Mouse (Mus musculus): ENCODE data around the gene Grwd1. TPM values are rescaled to one million over a fixed set of nuclear protein-coding genes. Genes with fewer than 3 reads are reported as not detected.
A peak's percentile ranks its signal among the peaks of the same experiment; 100 is the strongest.
"Not testable (repeated sequence)": the region's sequence is repeated elsewhere in the genome, so short reads cannot be mapped to it uniquely, and the experiment has no call there.

Grwd1 gene
- 38.4 and 45.8 TPM in 2 replicates for polyA plus RNA-seq (2015; fragmentation: Nextera tagmentation; extraction: Ambion mirVana)

GRCm38 (mm10) chr7:45830427-45831127 is at the start of gene Grwd1:
Gene Grwd1 (minus strand): TSS chr7:45830944.
- H3K27me3 ChIP-seq (ENCODE audit: control insufficient read depth, insufficient read depth, low read depth, low read length) = peaks cover 40% of the 10 kb centered on the region
- peaks cover 20% of the 10 kb centered on the region for H3K4me1 ChIP-seq (ENCODE audit: control insufficient read depth, insufficient read depth, low read length)

GRCm38 (mm10) chr7:45880531-45880930 is 49.8 kb upstream of the Grwd1 start:
- H3K36me3 ChIP-seq (ENCODE audit: control insufficient read depth, insufficient read depth, low read length) = peaks cover 56% of the 10 kb centered on the region
- H3K27ac ChIP-seq (ENCODE audit: low read length) = no peak overlapping the region
- no peaks in the 10 kb centered on the region for H3K9me3 ChIP-seq (replicated peaks; ENCODE audit: control insufficient read depth, low read length, poor library complexity, severe bottlenecking)
- H3K9ac ChIP-seq (ENCODE audit: low read depth, low read length) = no peak overlapping the region
- H3K4me3 ChIP-seq (ENCODE audit: low read depth, low read length) = no peak overlapping the region
- no peaks in the 10 kb centered on the region for H3K4me1 ChIP-seq (ENCODE audit: control insufficient read depth, insufficient read depth, low read length)
- H3K4me2 ChIP-seq (ENCODE audit: low read length) = no peak overlapping the region
- ATAC-seq = no peak
- no peaks in the 10 kb centered on the region for H3K27me3 ChIP-seq (ENCODE audit: control insufficient read depth, insufficient read depth, low read depth, low read length)
- WGBS = 100% methylated on average over 4 of the region's 4 CpGs

More at GRCm38 (mm10) chr7:45830427-45831127, at the start of gene Grwd1:
- Histone ChIP-seq H3K9ac (ENCODE audit: low read depth, low read length) (peak within 1 kb of the TSS; percentile 68), H3K9me3 (replicated peaks; ENCODE audit: control insufficient read depth, low read length, poor library complexity, severe bottlenecking) (no peaks in the 10 kb centered on the region), H3K4me3 (ENCODE audit: low read depth, low read length) (peak within 1 kb of the TSS; percentile 93), H3K36me3 (ENCODE audit: control insufficient read depth, insufficient read depth, low read length) (peaks cover 15% of the 10 kb centered on the region), H3K4me2 (ENCODE audit: low read length) (peak within 1 kb of the TSS; percentile 93), H3K27ac (ENCODE audit: low read length) (peak within 1 kb of the TSS; percentile 77)
- WGBS = under 1% methylated on average over 35 of the region's 35 CpGs
- peak; percentile 95 for ATAC-seq

DNA sequence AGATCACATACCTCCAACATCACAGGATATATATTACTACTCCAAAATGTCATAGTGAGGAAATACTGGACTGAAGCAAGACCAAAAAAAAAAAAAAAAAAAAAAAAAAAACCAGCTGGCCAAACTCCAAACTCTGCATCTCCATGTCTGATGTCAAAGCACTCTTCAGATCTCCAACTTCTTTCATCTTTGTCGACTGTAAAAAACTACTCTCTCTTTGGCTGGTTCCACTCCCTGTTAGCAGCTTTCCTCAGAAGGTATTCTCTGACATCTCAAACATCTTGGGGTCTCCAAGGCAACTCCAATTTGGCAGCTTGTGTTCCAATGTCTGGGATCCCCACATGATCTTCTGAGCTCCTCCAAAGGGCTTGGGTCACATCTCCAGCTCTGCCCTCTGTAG is 47.5 kb upstream of the Grwd1 start, which contains the start of gene Grin2d:
TSS of gene Grin2d (minus strand) at position 101 of the 400 bp plus-strand sequence.
- H3K4me2 ChIP-seq (ENCODE audit: low read length); ATAC-seq: not testable (repeated sequence)

DNA sequence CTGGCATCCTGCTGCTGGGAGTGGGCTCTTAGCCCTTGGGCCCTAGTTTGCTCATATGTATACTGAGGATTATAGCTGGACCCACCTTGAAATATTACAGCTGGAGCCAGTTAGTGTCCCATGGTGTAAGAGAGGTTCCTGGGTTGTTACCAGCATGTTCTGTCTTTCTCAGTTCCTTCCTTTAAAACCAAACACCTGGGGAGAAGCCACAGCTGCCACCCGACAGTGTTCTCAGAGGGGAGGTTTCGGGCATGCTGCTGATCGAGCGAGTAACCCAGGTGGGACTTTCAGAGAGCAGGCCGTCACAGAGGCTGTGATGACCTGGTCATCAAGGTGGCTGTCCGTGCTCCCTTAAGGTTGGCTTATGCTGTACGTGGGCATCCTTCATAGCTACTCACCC is 46.2 kb upstream of the Grwd1 start:
- no peaks in the 10 kb centered on the region for H3K27me3 ChIP-seq (ENCODE audit: control insufficient read depth, insufficient read depth, low read depth, low read length)
- peaks cover 17% of the 10 kb centered on the region for H3K4me1 ChIP-seq (ENCODE audit: control insufficient read depth, insufficient read depth, low read length)
- ATAC-seq = no peak
- H3K9ac ChIP-seq (ENCODE audit: low read depth, low read length) = no peak overlapping the region
- H3K4me3 ChIP-seq (ENCODE audit: low read depth, low read length) = no peak overlapping the region
- no peaks in the 10 kb centered on the region for H3K9me3 ChIP-seq (replicated peaks; ENCODE audit: control insufficient read depth, low read length, poor library complexity, severe bottlenecking)
- H3K36me3 ChIP-seq (ENCODE audit: control insufficient read depth, insufficient read depth, low read length) = peaks cover 33% of the 10 kb centered on the region
- WGBS = 96% methylated on average over 7 of the region's 7 CpGs
- H3K27ac ChIP-seq (ENCODE audit: low read length) = no peak overlapping the region
- no peak overlapping the region for H3K4me2 ChIP-seq (ENCODE audit: low read length)

More for the DNA sequence above, 47.5 kb upstream of the Grwd1 start, which contains the start of gene Grin2d:
- not testable (repeated sequence) for H3K27ac ChIP-seq (ENCODE audit: low read length); H3K27me3 ChIP-seq (ENCODE audit: control insufficient read depth, insufficient read depth, low read depth, low read length); H3K9ac ChIP-seq (ENCODE audit: low read depth, low read length); H3K9me3 ChIP-seq (replicated peaks; ENCODE audit: control insufficient read depth, low read length, poor library complexity, severe bottlenecking); H3K4me3 ChIP-seq (ENCODE audit: low read depth, low read length)
- Histone ChIP-seq H3K36me3 (ENCODE audit: control insufficient read depth, insufficient read depth, low read length) (peaks cover 46% of the 10 kb centered on the region), H3K4me1 (ENCODE audit: control insufficient read depth, insufficient read depth, low read length) (peaks cover 17% of the 10 kb centered on the region)
- 78% methylated on average over 1 of the region's 1 CpGs for WGBS

DNA sequence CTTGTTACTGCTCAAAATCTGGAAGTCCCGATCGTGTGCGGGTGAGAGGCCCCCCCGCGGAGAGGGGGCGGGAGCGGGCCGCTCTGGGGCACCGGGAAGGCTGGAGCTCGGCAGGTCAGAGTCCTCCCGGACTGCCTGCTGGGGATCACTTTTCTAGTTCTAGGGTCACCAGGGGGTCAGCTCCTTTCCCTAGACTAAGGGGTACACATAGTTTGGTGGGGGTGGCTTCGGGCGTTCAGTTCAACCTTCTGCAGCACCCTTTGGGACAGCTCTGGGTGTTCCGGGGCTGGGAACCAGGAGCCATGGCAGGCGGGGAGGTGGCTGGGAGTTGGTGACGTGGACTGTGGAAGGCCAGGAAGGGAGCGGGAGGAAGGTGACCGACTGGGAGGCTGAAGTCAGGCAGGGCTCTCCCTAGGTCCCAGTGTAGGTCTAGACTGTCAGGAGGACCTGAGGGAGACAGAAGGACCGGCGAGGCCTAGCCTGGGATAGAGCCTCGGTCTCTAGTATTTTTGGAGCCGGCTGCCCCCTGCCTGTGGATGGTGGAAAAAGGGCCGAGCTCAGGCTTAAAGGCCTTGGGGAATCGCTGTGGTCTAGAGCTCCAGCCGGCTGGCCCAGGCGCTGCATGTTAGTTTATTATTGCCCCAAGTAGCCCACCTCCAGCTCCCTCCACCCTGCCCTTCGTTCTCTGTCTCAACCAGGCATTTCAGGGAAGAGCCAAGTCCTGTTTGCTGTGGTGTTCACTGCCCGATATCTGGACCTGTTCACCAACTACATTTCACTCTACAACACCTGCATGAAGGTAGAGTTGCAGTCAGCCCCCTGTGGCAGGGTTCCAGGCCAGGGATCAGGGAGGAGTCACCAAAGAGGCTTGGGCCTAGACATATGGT is 42.6 kb upstream of the Grwd1 start:
- WGBS = 3% methylated on average over 28 of the region's 28 CpGs
- Histone ChIP-seq H3K4me1 (ENCODE audit: control insufficient read depth, insufficient read depth, low read length) (peaks cover 33% of the 10 kb centered on the region), H3K27ac (ENCODE audit: low read length) (peak overlapping the region; percentile 82), H3K27me3 (ENCODE audit: control insufficient read depth, insufficient read depth, low read depth, low read length) (no peaks in the 10 kb centered on the region), H3K36me3 (ENCODE audit: control insufficient read depth, insufficient read depth, low read length) (peaks cover 16% of the 10 kb centered on the region), H3K4me2 (ENCODE audit: low read length) (peak overlapping the region; percentile 66), H3K9ac (ENCODE audit: low read depth, low read length) (peak overlapping the region; percentile 96), H3K4me3 (ENCODE audit: low read depth, low read length) (peak overlapping the region; percentile 80), H3K9me3 (replicated peaks; ENCODE audit: control insufficient read depth, low read length, poor library complexity, severe bottlenecking) (no peaks in the 10 kb centered on the region)
- peak; percentile 33 for ATAC-seq

DNA sequence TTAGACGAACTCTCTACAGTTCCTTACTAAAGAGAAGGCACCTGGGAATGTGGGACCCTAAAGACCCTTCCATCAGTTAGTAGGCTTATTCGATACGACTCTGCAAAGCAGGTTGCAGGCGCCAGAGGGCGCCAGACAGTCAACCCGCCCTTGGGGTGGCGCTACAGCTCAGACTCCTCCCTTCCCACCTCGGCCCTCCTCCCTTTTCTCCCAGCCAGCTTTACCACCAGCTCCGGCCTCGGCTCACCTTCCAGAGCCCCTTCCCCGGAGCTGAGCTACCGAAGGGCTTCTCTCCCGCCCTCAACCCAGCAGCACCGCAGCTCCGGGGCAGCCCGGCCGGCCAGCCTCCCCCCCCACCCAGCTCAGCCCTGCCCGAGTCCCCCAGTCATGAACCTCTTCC is 41.9 kb upstream of the Grwd1 start, which contains the start of gene Kdelr1:
TSS of gene Kdelr1 (plus strand) at position 149 of the 400 bp plus-strand sequence.
- Histone ChIP-seq H3K4me2 (ENCODE audit: low read length) (peak within 1 kb of the TSS; percentile 66), H3K27ac (ENCODE audit: low read length) (peak within 1 kb of the TSS; percentile 82), H3K4me3 (ENCODE audit: low read depth, low read length) (peak within 1 kb of the TSS; percentile 80), H3K9me3 (replicated peaks; ENCODE audit: control insufficient read depth, low read length, poor library complexity, severe bottlenecking) (no peaks in the 10 kb centered on the region), H3K4me1 (ENCODE audit: control insufficient read depth, insufficient read depth, low read length) (peaks cover 40% of the 10 kb centered on the region), H3K27me3 (ENCODE audit: control insufficient read depth, insufficient read depth, low read depth, low read length) (no peaks in the 10 kb centered on the region), H3K9ac (ENCODE audit: low read depth, low read length) (peak within 1 kb of the TSS; percentile 96), H3K36me3 (ENCODE audit: control insufficient read depth, insufficient read depth, low read length) (peaks cover 13% of the 10 kb centered on the region)
- WGBS = under 1% methylated on average over 18 of the region's 18 CpGs
- peak; percentile 70 for ATAC-seq

GRCm38 (mm10) chr7:45870282-45871058 is 39.7 kb upstream of the Grwd1 start:
- ATAC-seq = peak; percentile 12
- Histone ChIP-seq H3K9me3 (replicated peaks; ENCODE audit: control insufficient read depth, low read length, poor library complexity, severe bottlenecking) (no peaks in the 10 kb centered on the region), H3K9ac (ENCODE audit: low read depth, low read length) (peak overlapping the region; percentile 93), H3K27me3 (ENCODE audit: control insufficient read depth, insufficient read depth, low read depth, low read length) (no peaks in the 10 kb centered on the region), H3K4me1 (ENCODE audit: control insufficient read depth, insufficient read depth, low read length) (peaks cover 44% of the 10 kb centered on the region), H3K4me2 (ENCODE audit: low read length) (peak overlapping the region; percentile 76), H3K27ac (ENCODE audit: low read length) (peak overlapping the region; percentile 69), H3K4me3 (ENCODE audit: low read depth, low read length) (peak overlapping the region; percentile 62), H3K36me3 (ENCODE audit: control insufficient read depth, insufficient read depth, low read length) (no peaks in the 10 kb centered on the region)
- WGBS = 2% methylated on average over 29 of the region's 30 CpGs

DNA sequence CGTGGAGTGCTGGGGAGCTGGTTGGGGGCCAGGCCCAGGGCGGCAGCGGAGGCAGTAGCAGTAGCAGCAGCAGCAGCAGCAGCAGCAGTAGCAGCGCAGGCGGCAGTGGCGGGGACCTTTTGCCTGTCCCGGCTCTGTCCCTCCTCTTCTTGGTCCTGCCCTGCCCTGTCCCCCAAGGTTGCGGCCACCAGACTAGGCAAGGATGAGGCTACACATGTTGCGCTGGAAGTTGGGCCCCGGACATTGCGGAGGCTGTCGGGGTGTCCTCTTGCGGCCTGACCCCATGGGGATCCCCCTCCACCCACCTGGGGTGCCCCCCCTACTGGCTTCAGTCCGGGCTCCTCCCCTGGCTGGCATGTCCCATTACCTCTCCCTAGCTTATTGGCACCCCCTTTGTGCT is 39.0 kb upstream of the Grwd1 start:
- Histone ChIP-seq H3K27me3 (ENCODE audit: control insufficient read depth, insufficient read depth, low read depth, low read length) (no peaks in the 10 kb centered on the region), H3K9ac (ENCODE audit: low read depth, low read length) (peak overlapping the region; percentile 93), H3K4me3 (ENCODE audit: low read depth, low read length) (peak overlapping the region; percentile 62), H3K4me1 (ENCODE audit: control insufficient read depth, insufficient read depth, low read length) (peaks cover 40% of the 10 kb centered on the region), H3K9me3 (replicated peaks; ENCODE audit: control insufficient read depth, low read length, poor library complexity, severe bottlenecking) (no peaks in the 10 kb centered on the region), H3K4me2 (ENCODE audit: low read length) (peak overlapping the region; percentile 76), H3K36me3 (ENCODE audit: control insufficient read depth, insufficient read depth, low read length) (no peaks in the 10 kb centered on the region), H3K27ac (ENCODE audit: low read length) (peak overlapping the region; percentile 19)
- 0% methylated on average over 14 of the region's 14 CpGs for WGBS
- ATAC-seq = no peak

Data from midbrain, embryonic 16.5 days (tissue).